Mouse (Mus musculus) left cerebral cortex, adult 11 months (tissue): ENCODE results near the gene Coro6.

Experiments used
- DNase-seq: peaks from one replicate; pipeline ENCODE4 v3.0.0; 2022; ENCODE audit warnings: low spot score

Gene Coro6

DNA sequence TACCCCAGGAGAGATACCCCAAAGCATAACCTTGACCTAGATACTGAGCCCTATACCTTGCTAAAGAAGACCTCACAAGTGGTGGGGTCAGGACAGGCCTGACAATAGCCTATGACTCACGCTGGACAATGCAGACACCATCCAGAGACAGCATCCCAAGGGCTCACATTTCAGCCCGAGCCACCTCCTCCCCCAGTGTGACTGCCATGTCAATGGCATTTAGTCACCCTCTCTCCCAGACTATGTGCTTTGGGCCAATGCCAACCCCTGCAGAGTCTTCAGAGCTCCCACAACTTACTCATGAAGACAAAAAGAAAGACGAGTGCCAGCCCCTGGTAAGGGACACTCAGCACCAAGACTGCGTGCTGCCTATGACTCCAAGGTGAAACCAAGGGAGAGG, 2.5 kb downstream of the Coro6 start:
- no peak for DNase-seq

DNA sequence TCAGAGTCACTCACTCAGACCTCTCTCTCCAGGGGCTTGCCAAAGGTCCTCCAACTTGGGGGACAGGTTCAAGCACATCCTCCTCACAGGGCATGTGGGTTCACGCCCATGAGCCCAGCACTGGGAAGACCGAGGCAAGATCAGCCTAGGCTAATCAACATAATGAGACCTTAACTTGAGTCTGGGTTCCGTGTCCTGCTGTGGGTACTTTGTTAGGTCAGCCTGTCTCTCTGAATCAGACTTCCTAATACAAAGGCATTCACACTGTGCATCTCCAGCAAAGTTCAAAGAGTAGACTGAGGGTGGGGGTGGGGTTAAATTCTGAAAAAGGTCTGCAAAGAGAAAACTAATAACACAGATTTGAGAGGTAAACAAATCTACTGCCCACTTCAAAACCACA, 2.9 kb downstream of the Coro6 start:
- no peak for DNase-seq

DNA sequence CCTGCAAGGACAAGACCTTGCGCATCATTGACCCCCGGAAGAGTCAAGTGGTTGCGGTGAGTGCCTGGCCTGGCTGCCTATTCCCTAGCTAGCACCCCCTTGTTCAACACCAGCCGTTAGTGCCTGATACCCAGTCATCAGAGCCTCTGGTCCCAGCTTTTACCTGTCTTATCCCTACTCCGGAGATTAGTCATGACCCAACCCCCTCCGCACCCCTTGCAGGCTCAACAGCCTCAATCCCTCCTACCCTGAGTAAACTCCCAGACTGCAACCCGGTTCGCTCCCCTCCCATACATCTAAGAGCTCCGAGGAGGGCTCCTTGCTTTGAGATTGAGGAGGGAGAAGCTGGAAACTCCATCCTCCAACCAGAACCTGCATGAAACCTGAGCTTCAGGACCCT, 4.3 kb downstream of the Coro6 start:
- DNase-seq: no peak

DNA sequence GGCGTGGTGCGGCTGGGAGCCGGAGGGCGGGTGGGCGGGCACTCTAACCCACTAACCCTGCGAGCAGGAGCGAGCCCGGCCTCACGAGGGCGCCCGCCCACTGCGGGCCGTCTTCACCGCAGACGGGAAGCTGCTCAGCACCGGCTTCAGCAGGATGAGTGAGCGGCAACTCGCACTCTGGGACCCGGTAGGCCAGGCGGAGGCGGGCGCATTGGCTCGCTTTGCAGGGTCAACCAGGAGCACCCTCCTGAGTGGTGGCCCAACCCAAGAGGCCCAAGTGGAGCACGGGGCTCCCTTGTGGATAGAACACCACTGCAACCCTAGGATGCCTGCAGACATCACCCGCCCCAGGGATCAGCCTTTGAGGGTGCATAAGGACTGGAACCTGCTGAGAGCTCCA, 4.9 kb downstream of the Coro6 start:
- no peak for DNase-seq

DNA sequence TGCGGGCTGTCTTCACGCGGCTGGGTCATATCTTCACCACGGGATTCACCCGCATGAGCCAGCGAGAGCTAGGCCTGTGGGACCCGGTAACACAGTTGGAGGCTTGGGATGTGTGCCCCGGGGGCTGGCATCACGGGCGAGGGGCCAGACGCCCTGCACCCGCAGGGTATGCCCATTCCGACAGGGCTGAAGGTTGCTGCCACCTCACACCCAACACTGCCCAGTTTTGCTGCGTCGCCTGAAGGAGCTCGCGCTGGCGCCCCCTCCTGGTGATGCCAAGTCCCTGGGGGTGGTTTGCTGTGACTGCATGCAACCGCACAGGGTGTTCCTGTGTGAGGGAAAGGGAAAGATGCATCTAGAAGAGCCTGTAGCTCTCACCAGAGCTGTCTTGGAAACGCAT, 5.6 kb downstream of the Coro6 start:
- no peak for DNase-seq

DNA sequence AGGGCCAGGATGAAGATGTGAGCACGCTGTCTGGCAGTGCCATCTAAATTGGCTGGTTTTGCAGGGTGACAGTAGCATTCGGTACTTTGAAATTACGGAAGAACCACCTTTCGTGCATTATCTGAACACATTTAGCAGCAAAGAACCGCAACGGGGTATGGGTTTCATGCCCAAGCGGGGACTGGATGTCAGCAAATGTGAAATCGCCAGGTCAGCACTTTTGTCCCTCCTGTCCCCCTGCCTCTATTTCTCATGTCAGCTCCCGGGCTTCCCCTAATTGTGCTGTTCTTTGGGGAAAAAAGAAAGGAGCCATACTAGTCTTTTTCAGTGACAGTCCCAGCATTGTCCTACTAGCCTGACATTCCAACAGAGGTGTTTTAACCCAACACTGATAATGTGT, 6.2 kb downstream of the Coro6 start:
- DNase-seq: no peak

DNA sequence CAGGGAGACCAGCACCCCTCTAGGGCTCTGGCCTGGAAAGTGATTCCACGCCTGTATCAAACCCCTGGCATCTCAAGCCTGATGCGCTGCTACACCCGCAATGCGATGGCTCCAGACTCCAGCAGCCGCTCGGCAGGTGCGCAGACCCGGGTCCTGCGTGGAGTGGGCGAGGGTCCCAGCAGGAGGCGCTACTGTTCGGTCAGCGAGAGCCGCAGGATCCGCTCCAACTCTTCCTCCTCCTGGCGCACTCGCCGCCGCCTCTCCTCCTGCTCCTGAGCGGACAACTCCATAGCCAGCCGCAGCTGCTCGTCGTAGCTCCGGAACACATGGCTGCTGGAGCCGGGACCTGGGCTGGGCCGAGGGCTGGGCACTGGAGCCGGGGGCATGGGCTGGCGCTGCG, 9.2 kb downstream of the Coro6 start:
- no peak for DNase-seq

DNA sequence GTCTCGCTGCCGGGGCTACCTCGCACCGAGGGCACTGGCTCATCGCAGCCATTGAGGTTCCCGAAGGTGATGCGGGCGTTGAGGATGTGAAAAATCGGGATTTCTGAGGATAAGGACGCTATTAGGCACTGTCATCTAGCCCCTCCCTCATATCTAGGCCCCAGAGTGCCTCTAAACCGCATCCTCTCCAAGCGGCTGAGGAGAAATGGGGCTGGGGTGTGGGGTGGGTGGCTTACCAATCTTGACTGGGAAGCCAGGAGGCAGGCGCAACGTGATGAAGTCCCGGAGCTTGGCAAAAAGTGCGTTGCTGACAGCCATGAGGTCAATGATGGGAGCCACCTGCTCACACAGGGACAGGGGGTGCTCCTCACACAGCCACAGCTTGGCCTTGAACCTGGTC, 10.6 kb downstream of the Coro6 start:
- no peak for DNase-seq

DNA sequence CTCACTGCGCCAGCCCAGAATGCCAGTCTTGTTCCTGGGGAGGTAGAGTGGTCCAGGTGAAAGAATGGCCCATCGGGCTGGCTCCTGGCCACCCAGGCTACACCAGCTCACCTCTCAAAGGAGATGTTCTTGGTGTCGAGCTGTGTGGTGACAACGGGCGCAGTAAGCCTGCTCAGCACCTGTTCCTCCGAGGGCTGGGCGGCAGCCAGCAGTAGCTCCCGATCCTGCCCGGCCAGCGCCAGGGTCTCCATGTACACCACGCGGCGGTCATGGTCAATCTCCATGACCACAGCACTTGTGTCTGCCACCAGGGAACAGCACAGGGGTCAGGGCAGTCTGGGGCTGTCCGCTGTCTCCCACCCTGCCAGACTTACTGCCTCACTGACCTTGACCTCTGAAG, 14.0 kb downstream of the Coro6 start:
- DNase-seq: no peak

DNA sequence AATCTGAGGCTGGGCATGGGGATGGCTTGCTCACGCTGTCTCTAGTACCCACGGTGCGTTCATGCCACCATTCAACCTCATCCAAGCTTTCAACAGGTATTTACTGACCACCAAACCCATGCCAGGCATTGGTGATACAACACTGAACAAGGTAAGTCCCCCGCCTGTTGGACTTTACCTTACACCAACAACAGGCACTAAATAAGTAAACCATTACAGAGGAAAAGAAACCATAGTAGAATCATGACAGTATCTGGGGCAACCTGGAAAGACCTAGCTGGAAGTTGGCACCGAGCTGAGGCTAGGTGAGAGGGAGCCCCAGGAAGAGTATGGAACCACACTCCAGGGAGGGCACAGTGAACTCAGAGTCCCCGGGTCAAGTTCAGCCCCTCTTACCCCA, 14.7 kb downstream of the Coro6 start:
- DNase-seq: no peak

DNA sequence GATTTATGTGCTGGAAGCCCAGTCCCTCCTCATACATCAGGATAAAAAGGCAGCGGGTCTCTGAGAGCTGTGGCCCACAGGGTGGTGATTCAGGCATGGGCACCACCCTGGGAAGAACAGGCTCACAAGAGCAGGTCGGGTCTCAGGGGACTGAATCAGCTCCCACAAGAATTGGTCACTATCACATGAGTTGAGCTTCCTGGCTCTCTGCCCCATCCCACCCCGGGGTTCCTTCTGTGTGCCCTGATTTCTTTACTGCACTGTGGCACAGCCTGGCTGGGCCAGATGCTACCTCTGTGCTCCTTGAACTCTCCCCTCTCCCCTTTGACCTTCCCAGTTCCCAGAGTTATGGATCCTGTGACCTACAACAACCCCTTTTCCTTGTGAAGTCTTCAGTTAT, 20.8 kb downstream of the Coro6 start:
- no peak for DNase-seq

DNA sequence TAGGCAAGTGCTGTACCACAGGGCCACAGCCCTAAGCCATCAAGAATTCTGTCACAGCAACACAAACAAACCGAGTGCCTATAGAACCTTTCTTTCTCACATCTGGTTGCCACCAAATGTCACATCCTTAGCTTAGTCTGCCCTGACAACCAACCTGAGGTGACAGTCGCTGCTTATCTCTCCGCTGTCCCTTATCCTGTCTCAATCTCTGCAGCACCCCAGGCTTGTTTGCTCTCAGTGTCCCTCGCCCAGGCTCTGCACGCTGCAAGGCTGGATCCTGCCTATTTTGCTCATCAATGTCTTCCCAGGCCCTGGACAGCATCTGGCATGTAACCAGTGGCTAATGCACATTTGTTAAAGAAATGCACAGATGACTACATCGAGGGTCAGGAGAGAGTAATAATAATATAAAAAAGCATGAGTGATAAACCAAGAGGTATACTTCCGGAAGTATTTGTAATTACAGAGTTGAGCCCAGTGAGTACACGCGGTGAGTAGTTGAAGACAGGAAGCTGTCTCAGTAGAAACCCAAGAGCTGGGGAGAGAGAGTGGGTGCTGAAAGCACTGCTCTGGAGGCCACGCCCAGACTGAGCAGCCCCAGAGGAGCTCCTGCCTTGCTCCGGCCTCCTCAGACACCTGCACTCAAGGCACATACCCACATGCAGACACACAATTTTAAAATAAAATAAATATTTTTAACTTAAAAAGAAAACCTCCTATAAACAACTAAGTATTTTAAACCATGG, 21.5 kb downstream of the Coro6 start:
- no peak for DNase-seq

DNA sequence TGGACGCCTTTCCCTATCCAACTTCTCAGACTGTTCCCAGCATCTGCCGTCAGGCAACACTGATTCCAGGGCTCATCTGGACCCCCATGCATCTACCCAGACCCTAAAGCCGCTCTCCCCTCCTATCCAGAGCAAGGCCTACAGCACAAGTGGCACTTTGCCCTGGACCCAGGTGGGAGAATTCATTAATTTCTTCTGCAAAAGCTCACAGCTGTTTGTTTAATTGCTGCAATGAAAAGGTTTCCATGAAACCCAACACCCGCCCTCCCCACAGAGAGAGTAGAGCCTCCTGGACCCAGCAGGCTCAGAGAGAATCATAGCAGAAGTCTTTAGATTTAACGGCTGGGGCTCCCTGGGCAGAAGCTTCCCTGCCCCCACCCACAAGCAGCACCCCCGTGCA, 23.0 kb downstream of the Coro6 start:
- DNase-seq: no peak

DNA sequence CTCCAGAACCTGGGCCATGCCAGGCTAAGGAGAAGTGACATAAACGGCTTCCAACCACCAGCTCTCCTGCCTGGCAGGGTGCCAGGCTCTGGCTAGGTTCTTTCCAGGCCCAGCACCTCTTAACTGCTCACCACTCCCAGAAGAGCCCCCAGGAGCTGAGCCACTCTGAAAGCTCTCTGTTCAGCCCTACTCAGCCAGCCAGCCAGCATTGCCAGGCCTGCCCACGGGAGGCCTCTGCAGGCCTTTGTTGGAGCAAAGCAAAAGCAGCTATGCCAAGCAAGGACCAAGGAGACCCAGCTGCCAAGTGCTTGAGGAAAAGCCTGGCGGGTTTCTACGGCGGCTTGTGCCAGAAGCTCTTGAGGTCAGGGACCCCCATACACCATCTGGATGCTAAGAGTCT, 24.6 kb downstream of the Coro6 start:
- DNase-seq: no peak

DNA sequence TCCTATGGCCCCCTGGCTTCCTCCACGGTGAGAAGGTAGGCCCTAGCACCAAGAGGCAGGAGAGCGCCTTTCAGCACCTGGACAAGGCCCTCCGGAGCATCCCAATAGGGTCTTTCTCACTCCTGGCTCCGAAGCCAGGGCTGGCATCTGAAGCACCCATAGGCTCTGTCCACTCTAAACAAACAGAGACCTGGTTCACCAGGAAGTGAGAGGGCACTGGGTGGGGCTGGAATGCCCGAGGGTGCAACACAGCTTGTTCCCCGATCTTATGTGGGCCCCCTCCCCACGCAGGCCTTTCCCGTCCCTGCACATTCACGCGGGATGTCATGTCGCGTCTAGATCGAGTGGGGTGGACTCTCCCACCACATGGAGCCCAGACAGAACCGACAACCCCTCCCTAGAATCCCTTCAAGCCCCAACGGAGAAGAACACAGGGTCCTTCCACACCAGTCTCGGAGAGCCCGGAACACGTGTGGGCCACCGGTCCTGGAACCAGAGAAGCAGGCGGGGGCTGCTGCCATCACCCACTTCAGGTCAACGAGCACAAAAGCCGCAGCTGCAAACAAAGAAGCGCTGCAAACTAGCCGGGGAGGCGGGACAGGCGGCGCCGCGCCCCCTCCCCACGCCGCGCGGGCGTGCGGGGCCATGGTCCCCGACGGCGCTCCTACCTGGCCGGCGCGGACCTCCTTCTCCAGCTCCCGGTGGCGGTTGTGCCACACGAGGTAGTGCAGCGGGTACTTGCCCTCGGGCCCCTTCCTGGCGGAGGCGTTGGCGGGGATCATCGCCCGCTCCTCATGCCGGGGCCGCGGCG, 26.8 kb downstream of the Coro6 start:
- no peak for DNase-seq

DNA sequence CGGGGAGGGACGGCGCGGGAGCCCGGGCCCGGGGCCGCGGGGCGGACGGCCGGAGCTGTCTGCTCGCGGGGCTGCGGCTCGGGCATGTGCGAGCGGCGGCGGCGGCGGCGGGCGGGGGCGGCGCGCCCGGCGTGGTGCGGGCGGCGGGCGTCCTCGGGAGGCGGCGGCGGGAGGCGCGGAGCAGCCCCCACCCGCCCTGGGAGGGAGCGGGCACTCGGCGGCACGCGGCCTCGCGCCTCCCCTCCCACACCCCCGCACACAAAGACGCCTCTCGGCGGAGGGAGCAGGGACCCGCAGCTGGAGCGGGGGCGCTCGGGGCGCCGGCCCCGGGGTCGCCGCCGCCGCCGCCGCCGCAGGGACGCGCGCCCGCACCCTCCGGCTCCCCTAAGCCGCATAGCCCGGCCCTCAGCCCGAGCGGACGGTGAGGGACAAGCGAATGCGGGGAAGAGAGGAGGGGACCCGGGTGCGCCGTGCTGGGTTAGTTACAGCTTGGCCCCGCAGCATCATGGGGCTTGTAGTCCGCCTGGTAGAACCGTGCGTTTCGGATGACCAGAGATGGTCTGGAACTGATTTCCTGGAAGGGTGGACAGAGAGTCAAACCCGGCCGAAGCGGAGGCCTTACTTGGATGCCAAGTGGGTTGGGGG, 27.5 kb downstream of the Coro6 start, which contains the start of gene Ankrd13b:
Ankrd13b (minus strand) TSS at position 88 of the 645 bp plus-strand sequence.
- no peak for DNase-seq

DNA sequence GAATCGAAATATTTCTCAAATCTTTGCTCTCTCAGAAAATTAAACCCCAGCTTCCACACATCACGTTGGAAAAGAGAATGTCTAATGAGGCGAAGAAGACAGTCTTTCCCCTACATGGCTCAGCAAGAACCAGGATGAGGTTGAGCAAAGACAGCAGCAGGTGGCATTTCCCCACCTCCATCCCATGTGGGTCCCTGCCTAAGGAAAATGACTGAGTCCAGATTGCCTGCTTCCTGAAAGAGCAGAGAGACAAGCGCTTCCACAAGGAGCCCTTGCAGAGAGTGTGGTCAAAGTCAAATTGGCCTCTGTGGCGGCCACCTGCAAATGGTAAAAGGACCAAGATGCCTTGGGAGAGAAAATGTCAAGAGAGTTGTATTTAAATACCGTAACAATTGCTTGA, 28.2 kb downstream of the Coro6 start:
- DNase-seq: no peak

DNA sequence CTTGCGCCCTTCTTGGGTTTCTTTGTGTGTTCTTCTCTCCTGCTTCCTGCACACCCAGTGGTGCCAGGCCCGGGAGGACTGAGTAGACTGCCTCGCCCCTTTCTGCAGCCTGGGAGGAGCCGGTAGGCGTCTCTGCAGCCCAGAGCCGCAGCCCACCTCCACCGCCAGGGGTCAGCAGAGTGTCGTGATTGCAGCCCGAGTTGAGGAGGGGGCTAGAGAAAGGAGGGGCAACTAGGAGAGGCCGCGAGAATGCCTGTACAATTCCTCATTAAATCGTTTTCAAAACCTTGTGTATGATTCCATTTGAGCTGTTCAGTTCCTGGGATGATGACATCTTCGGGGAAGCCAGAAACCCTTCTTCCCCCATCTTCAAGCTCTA, 28.9 kb downstream of the Coro6 start:
- DNase-seq: peak; percentile 84

DNA sequence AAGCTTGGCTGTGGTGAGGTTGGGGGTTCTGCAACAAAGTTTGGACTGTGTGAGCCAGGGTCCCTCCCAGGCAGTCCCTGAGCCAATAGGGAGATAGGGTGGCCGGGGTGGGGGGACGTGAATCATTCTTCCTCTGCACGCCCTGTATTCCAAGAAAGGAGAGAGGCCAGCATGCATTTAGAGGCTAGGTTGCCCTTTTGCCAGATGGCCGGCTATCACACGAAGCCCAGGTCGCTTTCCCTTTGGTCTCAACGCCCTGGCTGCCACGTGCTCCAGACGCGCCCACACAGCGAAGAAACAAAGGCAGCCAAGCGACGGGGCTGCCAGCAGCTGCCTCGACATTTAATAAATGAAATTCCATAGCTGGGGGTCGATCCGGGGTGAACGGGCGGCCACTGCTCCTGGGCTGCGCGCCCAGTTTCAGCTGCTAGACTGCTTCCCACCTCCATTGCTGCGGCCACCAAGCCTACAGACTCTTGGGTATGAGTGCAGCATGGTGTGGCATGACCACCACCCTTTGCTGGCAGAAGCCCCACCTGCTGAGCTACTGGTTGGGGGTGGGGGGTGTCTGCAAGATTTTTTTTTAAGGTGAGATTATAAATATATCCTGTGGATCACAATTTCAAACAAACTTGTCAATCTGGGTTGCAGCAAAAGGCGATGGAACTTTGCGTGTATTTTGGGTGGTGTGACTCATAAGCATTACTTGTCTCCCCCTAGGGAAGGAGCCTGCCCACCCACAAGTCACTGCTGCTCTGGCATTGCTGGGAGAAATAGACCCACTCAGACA, 29.5 kb downstream of the Coro6 start:
- no peak for DNase-seq

DNA sequence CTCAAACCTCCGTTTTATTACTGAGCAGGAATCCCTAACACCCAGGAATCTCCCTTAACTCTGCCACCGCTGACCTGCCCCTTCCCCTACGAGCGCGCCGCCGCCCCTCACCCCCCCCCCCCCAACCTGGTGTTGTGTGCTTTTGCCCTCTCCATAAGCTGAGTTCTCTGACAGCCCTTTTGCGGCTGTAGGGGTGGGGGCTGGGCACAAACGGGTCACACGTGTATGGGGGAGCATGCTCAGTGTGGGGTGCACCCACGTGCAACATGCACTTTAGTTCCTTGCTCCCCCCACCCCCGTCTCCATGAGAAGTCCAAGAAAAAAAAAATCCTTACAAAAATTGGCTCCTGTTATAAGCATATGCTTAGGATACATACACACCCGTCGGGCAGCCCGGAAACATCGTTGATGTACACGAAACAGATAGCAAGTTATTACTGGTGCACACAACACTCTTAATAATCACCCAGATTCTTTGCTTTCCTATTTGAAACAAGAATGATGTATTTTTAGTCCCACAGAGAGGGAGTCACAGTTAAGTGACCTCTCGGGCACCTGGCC, 30.2 kb downstream of the Coro6 start:
- no peak for DNase-seq

DNA sequence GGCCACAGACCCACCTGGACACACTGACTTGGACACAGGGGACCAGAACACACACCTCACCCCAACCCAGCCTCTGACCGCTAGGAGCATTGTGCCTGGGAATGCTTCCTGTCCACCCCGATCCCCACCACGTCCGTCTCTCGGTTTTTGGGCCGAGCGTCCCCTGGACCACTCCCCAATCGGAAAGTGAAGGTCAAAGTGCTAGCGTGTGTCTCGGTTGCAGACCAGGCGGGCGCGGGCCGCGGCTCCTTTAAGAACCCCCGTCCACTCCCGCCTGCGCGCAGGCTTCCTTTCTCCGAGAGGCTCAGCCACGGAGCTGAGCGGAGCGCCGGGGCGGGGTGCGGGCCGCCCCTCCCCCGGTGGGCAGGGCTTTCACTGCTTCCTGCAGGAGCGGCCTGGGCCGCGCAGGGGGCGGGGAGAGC, 30.7 kb downstream of the Coro6 start:
- peak; percentile 86 for DNase-seq
